In the genomic region with DNA sequence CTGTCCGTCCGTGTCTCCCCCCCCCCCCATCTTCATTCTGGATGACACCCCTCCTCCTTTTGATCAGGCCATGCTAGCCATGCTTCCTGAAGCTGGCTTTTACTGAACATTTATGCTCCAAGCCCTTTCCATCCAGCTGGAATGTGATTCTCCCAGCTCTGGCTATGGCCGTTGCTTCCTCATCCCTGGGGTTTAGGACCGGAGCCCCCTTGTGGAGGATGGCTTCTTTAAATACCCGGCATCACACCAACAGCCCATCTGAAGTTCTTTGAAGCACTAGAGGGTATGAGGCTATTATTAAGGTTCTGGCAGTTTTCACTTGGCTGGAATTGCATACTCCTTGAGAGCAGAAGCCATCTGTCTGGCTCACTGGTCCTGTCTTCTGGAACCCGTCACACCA, we compare ENCODE assay signal across 15 mouse cellular contexts. TPM values are rescaled to one million over a fixed set of nuclear protein-coding genes. Genes with fewer than 3 reads are reported as not detected.
DNase-seq lines count a peak whose midpoint lies in the region; TF ChIP-seq lines count a peak whose summit lies in the region.
"Had no signal": no experiment of that assay in that cellular context is flagged by ENCODE, and none has a peak within 500 bp of the region (broad histone marks: within the 10 kb centered on the region; RNA-seq: fewer than 3 reads in every experiment).

No protein-coding gene starts in this region.

- H3K36me3 ChIP-seq in E14TG2a.4 (ENCODE audit: insufficient read depth, low read length) = no peaks in the 10 kb centered on the region
- H3K36me3 ChIP-seq: embryonic facial prominence, embryonic 15.5 days; liver, embryonic 15.5 days; midbrain, embryonic 13.5 days; neural tube, embryonic 15.5 days had no signal

- TF ChIP-seq CTCF in E14TG2a.4 (conservative IDR thresholded peaks at IDR 0.05; ENCODE audit: low read length) = peak; percentile 3; the same call in 1 of the 2 replicates

- H3K27me3 ChIP-seq in E14TG2a.4 (ENCODE audit: insufficient read depth, low read length) = peaks cover 29% of the 10 kb centered on the region
- H3K27me3 ChIP-seq: embryonic facial prominence, embryonic 15.5 days; liver, embryonic 15.5 days; midbrain, embryonic 13.5 days; neural tube, embryonic 15.5 days had no signal

- H3K9me3 ChIP-seq in E14TG2a.4 (ENCODE audit: low read length) = no peaks in the 10 kb centered on the region
- H3K9me3 ChIP-seq: embryonic facial prominence, embryonic 15.5 days; liver, embryonic 15.5 days; midbrain, embryonic 13.5 days; neural tube, embryonic 15.5 days had no signal

- no peak overlapping the region for H3K4me3 ChIP-seq in E14TG2a.4 (replicated peaks; ENCODE audit: low read length)
- H3K4me3 ChIP-seq: embryonic facial prominence, embryonic 15.5 days; liver, embryonic 15.5 days; midbrain, embryonic 13.5 days; neural tube, embryonic 15.5 days had no signal

- intact Hi-C loops in heart, postnatal 10 days (cut with DNase I) = loop anchor here (2.0 kb wide), 1 partner anchor 78 kb away; no protein-coding TSS in a partner anchor
- intact Hi-C loops in left cerebral cortex, postnatal 14 days (cut with DNase I) = no loop called here
- intact Hi-C loops in left cerebral cortex, postnatal 36 days (cut with DNase I) = no loop called here
- intact Hi-C loops in gastrocnemius, postnatal 36 days (cut with DNase I) = no loop called here

- peak; percentile 41 to 43 for DNase-seq in heart, postnatal 10 days
- no peak for DNase-seq in heart, adult 8-10 months (ENCODE audit: low spot score)
- DNase-seq in left cerebral cortex, postnatal 14 days (ENCODE audit: low spot score in 2 of 2) = peak; percentile 23 to 30
- no peak for DNase-seq in left cerebral cortex, postnatal 36 days (ENCODE audit: low spot score in 2 of 2)
- peak; percentile 13 for DNase-seq in brain, adult 2 months (ENCODE audit: low read depth, low spot score)
- DNase-seq in T-cell, adult 2 months (ENCODE audit: low spot score) = no peak
- no peak for DNase-seq in gastrocnemius, postnatal 36 days

- peaks cover 13% of the 10 kb centered on the region for H3K4me1 ChIP-seq in E14TG2a.4 (replicated peaks; ENCODE audit: low read depth, low read length)
- H3K4me1 ChIP-seq: liver, embryonic 15.5 days; midbrain, embryonic 13.5 days; neural tube, embryonic 15.5 days had no signal

RNA-seq across cellular contexts. Expression of gene Krt7, which starts 10.1 kb away (rescaled TPM):
- 1 to 10 TPM; 3.8 to 4.5 TPM for total RNA-seq in heart, postnatal 10 days (2021)
- total RNA-seq in heart, adult 8-10 months (2022) = 1 to 10 TPM; 1.4 to 3.6 (median 2.7) TPM
- under 1 TPM; 0.22 to 0.30 TPM for total RNA-seq in left cerebral cortex, postnatal 14 days (2021)
- under 1 TPM in 1 of 2 experiments, not detected in 1; 0.07 TPM for total RNA-seq in left cerebral cortex, postnatal 36 days (2021)
- under 1 TPM in 1 of 2 experiments, not detected in 1; 0.15 TPM for total RNA-seq in gastrocnemius, postnatal 36 days (2021)
- total RNA-seq: layer of hippocampus, postnatal 25 days had no signal

RNA-seq across cellular contexts. Expression of gene Krt87, which starts 17.7 kb away (rescaled TPM):
- total RNA-seq in heart, postnatal 10 days (2021) = not detected
- not detected for total RNA-seq in heart, adult 8-10 months (2022)
- under 1 TPM in 1 of 2 experiments, not detected in 1; 0.15 TPM for total RNA-seq in left cerebral cortex, postnatal 14 days (2021)
- under 1 TPM in 1 of 2 experiments, not detected in 1; 0.37 TPM for total RNA-seq in left cerebral cortex, postnatal 36 days (2021)
- total RNA-seq in gastrocnemius, postnatal 36 days (2021) = not detected
- total RNA-seq: adrenal gland, adult 18-20 months; ES-E14 had no signal

RNA-seq across cellular contexts. Expression of gene Krt88, which starts 26.6 kb away (rescaled TPM):
- total RNA-seq in heart, postnatal 10 days (2021) = not detected
- total RNA-seq in heart, adult 8-10 months (2022) = not detected
- total RNA-seq in left cerebral cortex, postnatal 14 days (2021) = not detected
- not detected for total RNA-seq in left cerebral cortex, postnatal 36 days (2021)
- total RNA-seq in gastrocnemius, postnatal 36 days (2021) = not detected
- total RNA-seq: adrenal gland, adult 18-20 months; ES-E14; layer of hippocampus, postnatal 25 days had no signal

RNA-seq across cellular contexts. Expression of gene Krt81, which starts 42.6 kb away (rescaled TPM):
- total RNA-seq in heart, postnatal 10 days (2021) = not detected
- not detected for total RNA-seq in heart, adult 8-10 months (2022)
- total RNA-seq in left cerebral cortex, postnatal 14 days (2021) = not detected
- total RNA-seq in left cerebral cortex, postnatal 36 days (2021) = not detected
- not detected for total RNA-seq in gastrocnemius, postnatal 36 days (2021)
- total RNA-seq: adrenal gland, adult 18-20 months; ES-E14; layer of hippocampus, postnatal 25 days had no signal

RNA-seq across cellular contexts. Expression of gene Krt80, which starts 50.9 kb away (rescaled TPM):
- 1 to 10 TPM; 1.7 to 2.2 TPM for total RNA-seq in heart, postnatal 10 days (2021)
- total RNA-seq in heart, adult 8-10 months (2022) = 1 to 10 TPM; 1.5 to 4.7 (median 2.4) TPM
- 1 to 10 TPM; 1.6 to 1.9 TPM for total RNA-seq in left cerebral cortex, postnatal 14 days (2021)
- 1 to 10 TPM; 3.4 to 6.1 TPM for total RNA-seq in left cerebral cortex, postnatal 36 days (2021)
- 1 to 10 TPM; 1.9 to 2.5 TPM for total RNA-seq in gastrocnemius, postnatal 36 days (2021)

Comparison
In these comparisons a context has a peak if more than half of its experiments do, and no peak if none do; other contexts are left out.
1. DNase-seq: peak in heart, postnatal 10 days (2 of 2), left cerebral cortex, postnatal 14 days (2 of 2) and brain, adult 2 months (single experiment); none in heart, adult 8-10 months (single experiment), left cerebral cortex, postnatal 36 days (0 of 2), T-cell, adult 2 months (single experiment) and gastrocnemius, postnatal 36 days (0 of 2).